Mouse (Mus musculus) brain, embryonic 14.5 days (tissue): ENCODE measurements around the gene Kiz. TPM values are rescaled to one million over a fixed set of nuclear protein-coding genes. Genes with fewer than 3 reads are reported as not detected.

Source experiments
- DNase-seq: peaks from one replicate; pipeline ENCODE4 v3.0.0-alpha.2; 2011; ENCODE audit warnings: low read depth
- CTCF ChIP-seq: fragments of 200-500 bp; IDR thresholded peaks from 2 replicates; pipeline ENCODE4 v1.5.1; 2012; ENCODE audit warnings: inconsistent platforms, mild to moderate bottlenecking, moderate library complexity, borderline replicate concordance; ENCODE audit not compliant: insufficient read depth, insufficient read length; ENCODE audit errors: extremely low read depth
- POLR2A ChIP-seq: fragments of 200-500 bp; IDR thresholded peaks from 2 replicates; pipeline ENCODE4 v1.6.1; 2012; ENCODE audit warnings: mild to moderate bottlenecking, inconsistent platforms, borderline replicate concordance; ENCODE audit not compliant: poor library complexity, insufficient read depth, insufficient read length, severe bottlenecking; ENCODE audit errors: extremely low read depth
- polyA plus RNA-seq: library from polyadenylated mRNA; depleted of rRNA; stranded (reverse); fragments of >200 nt; gene quantifications from 2 replicates; pipeline ENCODE4 v1.2.3, GENCODE M21; 2012

The Kiz gene
- polyA plus RNA-seq, 1 experiment = 14.6 TPM

- TF ChIP-seq CTCF (no peak), POLR2A (no peak)
- DNase-seq = no peak
Observed at GRCm38 (mm10) chr2:146925846-146926245, 70.2 kb downstream of the Kiz start.

GRCm38 (mm10) chr2:146948223-146948776, 92.6 kb downstream of the Kiz start:
- DNase-seq = peak; percentile 25
- no peak for TF ChIP-seq POLR2A

- no peak for TF ChIP-seq POLR2A
- no peak for TF ChIP-seq CTCF
- peak; percentile 48 for DNase-seq
Observed at GRCm38 (mm10) chr2:146956366-146956765, 100.7 kb downstream of the Kiz start.

- no peak for TF ChIP-seq CTCF
- TF ChIP-seq POLR2A = no peak
Observed at GRCm38 (mm10) chr2:146958398-146958911, 102.8 kb downstream of the Kiz start.

GRCm38 (mm10) chr2:146958951-146959821, 103.5 kb downstream of the Kiz start:
- TF ChIP-seq POLR2A (no peak), CTCF (peak; percentile 92)
- DNase-seq = peak; percentile 88

More at GRCm38 (mm10) chr2:146958398-146958911, 102.8 kb downstream of the Kiz start:
- peak; percentile 95 for DNase-seq

GRCm38 (mm10) chr2:146975024-146975423, 119.4 kb downstream of the Kiz start:
- TF ChIP-seq POLR2A (no peak), CTCF (no peak)
- DNase-seq = no peak

GRCm38 (mm10) chr2:146975453-146976028, 119.9 kb downstream of the Kiz start:
- DNase-seq = peak; percentile 32
- no peak for TF ChIP-seq CTCF

- TF ChIP-seq POLR2A (no peak), CTCF (no peak)
- no peak for DNase-seq
Observed at GRCm38 (mm10) chr2:146982786-146983185, 127.1 kb downstream of the Kiz start.

- no peak for TF ChIP-seq CTCF
- TF ChIP-seq POLR2A = no peak
- no peak for DNase-seq
Observed at GRCm38 (mm10) chr2:146984831-146985230, 129.2 kb downstream of the Kiz start.

- TF ChIP-seq CTCF (no peak), POLR2A (no peak)
- DNase-seq = no peak
Observed at GRCm38 (mm10) chr2:146985807-146986206, 130.1 kb downstream of the Kiz start.

- TF ChIP-seq POLR2A (no peak), CTCF (no peak)
- DNase-seq = peak; percentile 25
Observed at GRCm38 (mm10) chr2:146986429-146986828, 130.8 kb downstream of the Kiz start.
